8 mouse cellular contexts compared by ENCODE assay signal in the genomic region with DNA sequence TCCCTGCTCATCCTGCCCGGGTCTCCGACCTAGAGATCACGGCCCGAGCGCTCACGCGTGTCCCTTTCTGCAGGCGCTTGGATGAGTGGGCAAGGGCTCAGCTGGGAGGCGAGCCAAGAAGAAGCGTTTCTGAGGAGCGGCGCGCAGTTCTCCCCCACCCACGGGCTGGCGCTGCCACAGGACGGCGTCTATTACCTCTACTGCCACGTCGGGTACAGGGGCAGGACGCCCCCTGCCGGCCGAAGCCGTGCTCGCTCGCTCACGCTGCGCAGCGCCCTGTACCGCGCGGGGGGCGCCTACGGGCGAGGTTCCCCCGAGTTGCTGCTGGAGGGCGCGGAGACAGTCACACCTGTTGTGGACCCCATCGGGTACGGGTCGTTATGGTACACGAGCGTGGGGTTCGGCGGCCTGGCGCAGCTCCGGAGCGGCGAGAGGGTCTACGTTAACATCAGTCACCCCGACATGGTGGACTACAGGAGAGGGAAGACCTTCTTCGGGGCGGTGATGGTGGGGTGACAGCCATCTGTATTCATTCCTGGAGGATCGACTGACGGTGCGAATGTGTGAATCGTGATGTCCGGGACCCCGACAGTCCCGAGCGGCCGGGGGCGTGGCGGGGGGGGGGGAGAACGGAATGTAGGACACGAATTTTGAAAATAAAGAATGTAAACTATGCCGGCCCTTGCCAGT. TPM values are rescaled to one million over a fixed set of nuclear protein-coding genes. Genes with fewer than 3 reads are reported as not detected.
DNase-seq lines count a peak whose midpoint lies in the region; ATAC-seq and TF ChIP-seq lines count a peak whose summit lies in the region.

No protein-coding gene starts in this region.

- H3K4me3 ChIP-seq in cortical plate, adult 2 months (ENCODE audit: insufficient read depth, low read length) = 0 out of 2 replicates have a peak overlapping the region, but pooled peaks have one; percentile 13
- H3K4me3 ChIP-seq in intestine, embryonic 14.5 days (ENCODE audit: low read depth, low read length) = peak overlapping the region; percentile 26
- peak overlapping the region; percentile 59 for H3K4me3 ChIP-seq in midbrain, embryonic 10.5 days

- ATAC-seq in intestine, embryonic 14.5 days (replicated peaks; ENCODE audit: low FRiP score, low TSS enrichment, low read depth) = peak; percentile 77

- peak; percentile 88 for DNase-seq in ZHBTc4 (ENCODE audit: low read depth, low spot score)
- peak; percentile 94 for DNase-seq in gastrocnemius, postnatal 10 days
- peak; percentile 88 for DNase-seq in intestine, embryonic 14.5 days (ENCODE audit: low spot score)
- DNase-seq in left cerebral cortex, postnatal 4 days = peak; percentile 78
- peak; percentile 80 for DNase-seq in midbrain, embryonic 10.5 days (ENCODE audit: low spot score)
- DNase-seq in right cerebral cortex, postnatal 4 days = peak; percentile 87
- peak; percentile 61 for DNase-seq in yolk sac, embryonic 10.5 days (ENCODE audit: low spot score)

- intact Hi-C loops in left cerebral cortex, postnatal 4 days (cut with DNase I) = loop anchor here (2.0 kb wide), 1 partner anchor 29 kb away; no protein-coding TSS in a partner anchor

- no peaks in the 10 kb centered on the region for H3K36me3 ChIP-seq in intestine, embryonic 14.5 days (ENCODE audit: control insufficient read depth, insufficient read depth, low read length)
- H3K36me3 ChIP-seq in midbrain, embryonic 10.5 days = no peaks in the 10 kb centered on the region

- H3K9me3 ChIP-seq in intestine, embryonic 14.5 days (ENCODE audit: control insufficient read depth, low read length) = no peaks in the 10 kb centered on the region
- H3K9me3 ChIP-seq in midbrain, embryonic 10.5 days (replicated peaks) = no peaks in the 10 kb centered on the region

- no peak for TF ChIP-seq POLR2A in cortical plate, adult 2 months (IDR thresholded peaks at IDR 0.05; ENCODE audit: extremely low read depth, insufficient read depth, low read length)

- 1% methylated on average over 64 of the region's 66 CpGs for WGBS in intestine, embryonic 14.5 days
- WGBS in midbrain, embryonic 10.5 days = 3% methylated on average over 66 of the region's 66 CpGs

- peak; percentile 56 for TF ChIP-seq CTCF in cortical plate, adult 2 months (IDR thresholded peaks at IDR 0.05; ENCODE audit: extremely low read depth, insufficient read depth, low read length)

- H3K9ac ChIP-seq in intestine, embryonic 14.5 days (ENCODE audit: low read length) = no peak overlapping the region; the same call in 1 of the 2 replicates

- no peaks in the 10 kb centered on the region for H3K4me1 ChIP-seq in cortical plate, adult 2 months (ENCODE audit: control insufficient read depth, insufficient read depth, low read length)
- H3K4me1 ChIP-seq in intestine, embryonic 14.5 days (replicated peaks; ENCODE audit: control insufficient read depth, insufficient read depth, low read length) = peaks cover 19% of the 10 kb centered on the region; the same call in 1 of the 2 replicates
- H3K4me1 ChIP-seq in midbrain, embryonic 10.5 days = peaks cover 29% of the 10 kb centered on the region

- H3K4me2 ChIP-seq in intestine, embryonic 14.5 days (ENCODE audit: low read length) = peak overlapping the region; percentile 60

- peaks cover 31% of the 10 kb centered on the region for H3K27me3 ChIP-seq in intestine, embryonic 14.5 days (replicated peaks; ENCODE audit: control insufficient read depth, insufficient read depth, low read length)
- H3K27me3 ChIP-seq in midbrain, embryonic 10.5 days (ENCODE audit: low read depth, poor library complexity, severe bottlenecking) = peaks cover 66% of the 10 kb centered on the region

- H3K27ac ChIP-seq in cortical plate, adult 2 months (ENCODE audit: insufficient read depth, low read length) = no peak overlapping the region
- no peak overlapping the region for H3K27ac ChIP-seq in intestine, embryonic 14.5 days (ENCODE audit: low read depth)
- H3K27ac ChIP-seq in midbrain, embryonic 10.5 days (replicated peaks) = peak overlapping the region; percentile 61

RNA-seq across cellular contexts. Expression of gene Ltb, which starts 1.5 kb away (rescaled TPM):
- 0.71 and 1.5 TPM in 2 replicates for polyA plus RNA-seq in cortical plate, adult 2 months (2012; rRNA removed)
- under 1 TPM; 0.68 to 0.75 TPM for total RNA-seq in gastrocnemius, postnatal 10 days (2021)
- 1.1 and 1.5 TPM in 2 replicates for polyA plus RNA-seq in intestine, embryonic 14.5 days (2014; fragmentation: Nextera tagmentation; extraction: Ambion mirVana)
- under 1 TPM; 0.77 to 0.88 TPM for total RNA-seq in left cerebral cortex, postnatal 4 days (2021)
- 0.10 TPM in 1 of 2 replicates, not detected in the other for polyA plus RNA-seq in midbrain, embryonic 10.5 days (2016; fragmentation: Nextera tagmentation; extraction: Ambion mirVana)

RNA-seq across cellular contexts. Expression of gene Tnf, which starts 6.0 kb away (rescaled TPM):
- polyA plus RNA-seq in cortical plate, adult 2 months (2012; rRNA removed) = 0.06 and 0.11 TPM in 2 replicates
- under 1 TPM; 0.23 to 0.99 TPM for total RNA-seq in gastrocnemius, postnatal 10 days (2021)
- polyA plus RNA-seq in intestine, embryonic 14.5 days (2014; fragmentation: Nextera tagmentation; extraction: Ambion mirVana) = 0.12 and 0.28 TPM in 2 replicates
- under 1 TPM in 1 of 2 experiments, not detected in 1; 0.52 TPM for total RNA-seq in left cerebral cortex, postnatal 4 days (2021)
- 0.07 TPM in 1 of 2 replicates, not detected in the other for polyA plus RNA-seq in midbrain, embryonic 10.5 days (2016; fragmentation: Nextera tagmentation; extraction: Ambion mirVana)

RNA-seq across cellular contexts. Expression of gene Lst1, which starts 7.5 kb away (rescaled TPM):
- 18.9 and 20.2 TPM in 2 replicates for polyA plus RNA-seq in cortical plate, adult 2 months (2012; rRNA removed)
- 1 to 10 TPM; 4.6 to 5.3 TPM for total RNA-seq in gastrocnemius, postnatal 10 days (2021)
- polyA plus RNA-seq in intestine, embryonic 14.5 days (2014; fragmentation: Nextera tagmentation; extraction: Ambion mirVana) = 16.9 and 19.1 TPM in 2 replicates
- total RNA-seq in left cerebral cortex, postnatal 4 days (2021) = 10 to 100 TPM; 12.3 to 17.6 TPM
- polyA plus RNA-seq in midbrain, embryonic 10.5 days (2016; fragmentation: Nextera tagmentation; extraction: Ambion mirVana) = 5.0 and 8.3 TPM in 2 replicates

RNA-seq across cellular contexts. Expression of gene Lta, which starts 9.4 kb away (rescaled TPM):
- polyA plus RNA-seq in cortical plate, adult 2 months (2012; rRNA removed) = 0.19 and 0.32 TPM in 2 replicates
- under 1 TPM in 1 of 2 experiments, not detected in 1; 0.16 TPM for total RNA-seq in gastrocnemius, postnatal 10 days (2021)
- polyA plus RNA-seq in intestine, embryonic 14.5 days (2014; fragmentation: Nextera tagmentation; extraction: Ambion mirVana) = 0.81 and 0.85 TPM in 2 replicates
- total RNA-seq in left cerebral cortex, postnatal 4 days (2021) = 1 to 10 TPM in 1 of 2 experiments, under 1 TPM in 1; 0.82 to 1.0 TPM
- not detected in 2 replicates for polyA plus RNA-seq in midbrain, embryonic 10.5 days (2016; fragmentation: Nextera tagmentation; extraction: Ambion mirVana)

RNA-seq across cellular contexts. Expression of gene Aif1, which starts 19.9 kb away (rescaled TPM):
- 13.0 and 13.2 TPM in 2 replicates for polyA plus RNA-seq in cortical plate, adult 2 months (2012; rRNA removed)
- total RNA-seq in gastrocnemius, postnatal 10 days (2021) = 1 to 10 TPM; 2.4 to 2.6 TPM
- 15.4 and 17.5 TPM in 2 replicates for polyA plus RNA-seq in intestine, embryonic 14.5 days (2014; fragmentation: Nextera tagmentation; extraction: Ambion mirVana)
- 1 to 10 TPM; 2.5 to 3.6 TPM for total RNA-seq in left cerebral cortex, postnatal 4 days (2021)
- 4.0 and 5.8 TPM in 2 replicates for polyA plus RNA-seq in midbrain, embryonic 10.5 days (2016; fragmentation: Nextera tagmentation; extraction: Ambion mirVana)
